Mouse (Mus musculus) thymus, adult 2 months (tissue): ENCODE measurements at regions not wholly inside any gene's neighbourhood (a gene's known extent, or its start where the extent isn't known, plus 50 kb on each side); places are given as distances from the start of the nearest gene placed in this dataset.

Experiments
- CTCF ChIP-seq: fragments of 200-500 bp; IDR thresholded peaks from 2 replicates; pipeline ENCODE4 v1.5.1; 2012; ENCODE audit warnings: mild to moderate bottlenecking, control low read depth, low read length, moderate library complexity, borderline replicate concordance; ENCODE audit not compliant: control insufficient read depth, poor library complexity, insufficient read depth; ENCODE audit errors: extremely low read depth
- POLR2A ChIP-seq: fragments of 200-500 bp; IDR thresholded peaks from 2 replicates; pipeline ENCODE4 v1.6.1; 2012; ENCODE audit warnings: mild to moderate bottlenecking, low read length, control low read depth, moderate library complexity; ENCODE audit not compliant: control insufficient read depth, poor library complexity, insufficient read depth; ENCODE audit errors: extremely low read depth

- TF ChIP-seq CTCF (no peak), POLR2A (no peak)
Measured at GRCm38 (mm10) chr15:36373481-36373880, 634.1 kb downstream of the Zfp706 start.
